Mouse (Mus musculus) kidney, postnatal 0 days (tissue): ENCODE data around the gene Hist2h2ab. TPM values are rescaled to one million over a fixed set of nuclear protein-coding genes. Genes with fewer than 3 reads are reported as not detected.

Experiments used
- ATAC-seq: fragments of 200-750 bp; cut with Nextera tagmentation; replicated peaks from 2 replicates; pipeline ENCODE4 v1.8.0; 2017; ENCODE audit warnings: low read depth, moderate number of reproducible peaks, moderate TSS enrichment, moderate library complexity; ENCODE audit not compliant: low FRiP score
- DNase-seq: peaks from one replicate; pipeline ENCODE4 v3.0.0-alpha.2; 2016; ENCODE audit warnings: low spot score
- H3K27ac ChIP-seq: fragments of 300-500 bp; sonication (generic); 2 replicates; pipeline ENCODE4 v1.5.1; 2014; ENCODE audit warnings: mild to moderate bottlenecking
- H3K27me3 ChIP-seq: fragments of 300-500 bp; sonication (generic); 2 replicates; pipeline ENCODE4 v1.6.1; 2014; ENCODE audit warnings: low read length, mixed read lengths; ENCODE audit not compliant: insufficient read depth
- H3K36me3 ChIP-seq: fragments of 300-500 bp; sonication (generic); 2 replicates; pipeline ENCODE4 v1.6.1; 2014; ENCODE audit warnings: low read length, mixed read lengths; ENCODE audit not compliant: insufficient read depth
- H3K4me1 ChIP-seq: fragments of 300-500 bp; sonication (generic); replicated peaks from 2 replicates; pipeline ENCODE4 v1.6.1; 2014; ENCODE audit warnings: antibody characterized with exemption, low read length, mixed read lengths; ENCODE audit not compliant: insufficient read depth
- H3K4me2 ChIP-seq: fragments of 300-500 bp; sonication (generic); 2 replicates; pipeline ENCODE4 v1.6.1; 2014; ENCODE audit warnings: mild to moderate bottlenecking, low read length, moderate library complexity, mixed read lengths
- H3K4me3 ChIP-seq: fragments of 300-500 bp; sonication (generic); replicated peaks from 2 replicates; pipeline ENCODE4 v1.5.1; 2014; ENCODE audit warnings: low read depth, low read length
- H3K9ac ChIP-seq: fragments of 300-500 bp; sonication (generic); 2 replicates; pipeline ENCODE4 v1.6.1; 2014; ENCODE audit warnings: low read depth, low read length
- H3K9me3 ChIP-seq: fragments of 300-500 bp; sonication (generic); replicated peaks from 2 replicates; pipeline ENCODE4 v1.6.1; 2016; ENCODE audit warnings: low read length, inconsistent platforms, mixed read lengths
- CTCF ChIP-seq: IDR thresholded peaks from 2 replicates; pipeline ENCODE4 v1.5.1; 2016; ENCODE audit warnings: antibody characterized with exemption, low read depth, mild to moderate bottlenecking, moderate library complexity
- whole genome bisulfite sequencing: fragments of 180-500 bp; shearing (Covaris S2); extraction: QIAGEN DNeasy Blood & Tissue Kit; methylation state at CpG from one replicate; pipeline ENCODE4 v1.1.7; 2014; 5-methylcytosine and 5-hydroxymethylcytosine counted together
- polyA plus RNA-seq: library from polyadenylated mRNA; unstranded; fragments of >200 nt; fragmentation: Nextera tagmentation; extraction: Ambion mirVana; gene quantifications from 2 replicates; pipeline ENCODE4 v1.2.1, GENCODE M21; 2015

Hist2h2ab gene
- polyA plus RNA-seq, 1 experiment from 2014 or later, result not detected

DNA sequence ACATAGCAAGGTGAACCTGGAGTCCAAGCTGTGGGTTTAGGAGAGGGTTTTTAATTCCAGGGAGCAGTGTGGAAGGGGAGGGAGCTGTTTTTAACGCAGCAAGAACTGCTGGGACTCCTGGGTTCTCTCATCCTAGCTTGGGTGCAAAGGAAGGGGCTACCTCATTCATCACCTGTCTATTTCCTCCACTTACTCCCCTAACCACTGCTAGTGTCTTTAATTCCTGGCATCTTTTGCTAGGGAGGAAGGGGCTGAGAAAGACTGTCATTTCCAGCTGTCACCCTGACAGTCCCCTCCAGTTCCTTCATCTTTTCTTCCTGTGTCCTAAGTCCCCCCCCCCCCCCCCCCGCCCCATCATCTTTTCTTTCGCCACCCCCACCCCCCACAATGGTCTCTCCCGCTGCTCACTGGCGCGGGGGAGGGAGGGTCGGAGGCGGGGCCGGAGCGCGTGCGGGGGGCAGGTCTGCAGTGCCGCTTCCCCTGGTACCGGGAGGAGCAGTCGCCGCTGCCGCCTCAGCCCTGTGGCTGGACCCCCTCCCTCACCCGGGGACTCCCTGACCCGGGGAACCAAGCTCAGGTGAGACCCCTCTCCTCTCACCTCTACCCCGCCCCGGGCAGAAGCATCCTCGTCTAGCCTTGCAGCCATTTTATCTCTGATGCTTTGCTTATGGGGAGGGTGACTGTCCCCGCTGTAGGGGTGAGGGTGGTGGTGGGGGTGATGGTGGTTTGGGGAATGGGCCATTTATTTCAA, 38.8 kb upstream of the Hist2h2ab start, which contains the start of gene Sv2a:
Gene Sv2a (plus strand): TSS at position 425 of the 751 bp plus-strand sequence.
- peaks cover 15% of the 10 kb centered on the region; the same call in 1 of the 2 replicates for H3K4me1 ChIP-seq
- WGBS, result 2% methylated on average over 18 of the region's 23 CpGs
- H3K4me2 ChIP-seq, result peak within 1 kb of the TSS; percentile 82
- peak within 1 kb of the TSS; percentile 15; the same call in 1 of the 2 replicates for H3K27ac ChIP-seq
- H3K9ac ChIP-seq, result peak within 1 kb of the TSS; percentile 65
- no peak for TF ChIP-seq CTCF
- DNase-seq (peak; percentile 59), ATAC-seq (peak; percentile 57)
- peak within 1 kb of the TSS; percentile 56 for H3K4me3 ChIP-seq
- H3K36me3 ChIP-seq, result peaks cover 20% of the 10 kb centered on the region
- no peaks in the 10 kb centered on the region for H3K9me3 ChIP-seq
- no peaks in the 10 kb centered on the region for H3K27me3 ChIP-seq

DNA sequence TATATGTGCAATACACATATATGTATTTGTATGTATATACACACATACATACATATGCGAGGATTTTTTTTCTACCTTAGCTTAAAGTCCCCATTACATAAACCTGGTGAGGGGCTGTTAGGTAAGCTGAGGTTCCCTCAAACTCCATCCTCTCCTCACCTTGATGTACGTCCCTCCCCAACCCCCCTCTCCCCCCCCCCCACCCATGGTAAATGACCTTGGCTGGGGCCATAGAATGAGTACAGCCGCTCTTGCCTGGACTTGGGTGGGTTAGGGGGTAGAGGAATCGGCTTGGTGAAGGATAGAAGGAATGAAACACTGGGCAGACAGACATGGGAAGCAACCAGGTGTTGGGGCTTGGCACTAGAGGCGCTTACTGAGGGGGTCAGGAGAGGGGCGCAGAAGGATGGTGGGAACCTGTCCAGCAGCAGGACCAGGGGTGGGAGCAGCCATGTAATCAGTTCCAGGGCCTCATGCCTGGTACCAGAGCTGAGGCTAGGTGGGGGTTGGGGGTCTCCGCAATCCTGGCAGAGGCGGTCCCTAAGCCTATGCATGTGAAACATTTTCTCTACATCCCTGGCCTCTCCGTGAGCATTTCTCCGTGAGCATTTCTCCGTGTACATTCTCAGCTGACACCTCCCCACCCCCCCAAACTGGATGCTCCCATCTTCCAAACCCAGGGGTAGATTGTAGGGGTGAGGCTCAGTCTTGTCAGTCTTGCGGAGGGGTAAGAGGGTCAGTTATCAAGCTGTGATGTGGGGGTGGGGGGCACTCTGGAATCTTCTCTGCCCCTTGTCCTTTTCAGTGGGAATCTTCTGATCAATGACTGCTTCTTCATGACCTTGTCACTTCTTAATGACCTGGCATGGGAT, 37.9 kb upstream of the Hist2h2ab start:
- peak overlapping the region; percentile 15; the same call in 1 of the 2 replicates for H3K27ac ChIP-seq

DNA sequence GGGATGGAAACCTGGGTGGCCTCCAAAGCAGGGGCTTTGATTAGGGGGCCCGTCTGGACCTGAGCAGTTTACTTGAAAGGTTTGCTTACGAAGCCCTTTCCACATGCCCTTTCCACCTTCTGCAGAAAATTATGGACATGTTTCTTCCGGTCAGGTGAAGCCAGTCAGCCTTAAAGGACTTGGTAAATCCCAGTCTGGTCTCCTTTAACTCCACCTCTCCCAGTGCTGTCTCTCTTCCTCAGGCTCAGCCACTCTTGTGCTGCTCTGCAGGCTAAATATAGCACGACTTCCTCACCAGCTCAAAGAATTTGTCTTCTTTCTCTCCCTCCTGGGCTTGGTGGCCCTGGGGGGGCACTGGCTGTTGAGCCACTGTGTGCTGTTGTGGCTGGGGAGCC, 37.3 kb upstream of the Hist2h2ab start:
- Histone ChIP-seq H3K9me3 (no peaks in the 10 kb centered on the region), H3K27ac (peak overlapping the region; percentile 15; the same call in 1 of the 2 replicates), H3K36me3 (peaks cover 9% of the 10 kb centered on the region), H3K9ac (no peak overlapping the region), H3K4me3 (no peak overlapping the region), H3K27me3 (no peaks in the 10 kb centered on the region), H3K4me2 (peak overlapping the region; percentile 82), H3K4me1 (peaks cover 15% of the 10 kb centered on the region; the same call in 1 of the 2 replicates)
- peak; percentile 41 for DNase-seq
- TF ChIP-seq CTCF, result no peak
- WGBS, result 12% methylated on average over 4 of the region's 4 CpGs
- no peak for ATAC-seq

More for the DNA sequence above, 37.9 kb upstream of the Hist2h2ab start:
- peak overlapping the region; percentile 42 for H3K9ac ChIP-seq
- peak; percentile 30; the same call in 1 of the 2 replicates for ATAC-seq
- H3K27me3 ChIP-seq, result no peaks in the 10 kb centered on the region
- peaks cover 12% of the 10 kb centered on the region for H3K36me3 ChIP-seq
- H3K4me3 ChIP-seq, result peak overlapping the region; percentile 56
- DNase-seq, result no peak
- peak overlapping the region; percentile 82 for H3K4me2 ChIP-seq
- 37% methylated on average over 12 of the region's 12 CpGs for WGBS
- H3K4me1 ChIP-seq, result peaks cover 15% of the 10 kb centered on the region; the same call in 1 of the 2 replicates
- no peak for TF ChIP-seq CTCF
- H3K9me3 ChIP-seq, result no peaks in the 10 kb centered on the region

DNA sequence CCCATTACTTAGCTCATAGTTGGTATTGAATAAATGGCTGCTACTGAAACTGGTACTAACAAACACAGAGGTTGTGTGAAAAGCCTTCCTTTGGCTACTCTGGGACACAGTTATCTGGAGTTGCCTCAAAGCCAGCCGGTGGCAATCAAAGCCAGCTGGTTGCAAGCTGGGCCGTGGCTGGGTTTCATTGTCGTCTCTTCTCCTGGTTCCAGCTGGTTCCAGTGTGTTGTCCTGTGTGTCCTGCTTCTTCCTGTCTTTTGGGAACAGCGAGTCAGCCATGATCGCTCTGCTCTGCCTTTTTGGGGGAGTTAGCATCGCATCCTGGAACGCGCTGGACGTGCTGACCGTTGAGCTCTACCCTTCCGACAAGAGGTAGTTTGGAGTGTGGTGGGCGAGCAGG, 26.7 kb upstream of the Hist2h2ab start:
- Histone ChIP-seq H3K4me3 (no peak overlapping the region), H3K4me2 (no peak overlapping the region), H3K27me3 (no peaks in the 10 kb centered on the region), H3K27ac (no peak overlapping the region), H3K9ac (no peak overlapping the region), H3K9me3 (no peaks in the 10 kb centered on the region), H3K36me3 (no peaks in the 10 kb centered on the region), H3K4me1 (peaks cover 12% of the 10 kb centered on the region)
- 67% methylated on average over 12 of the region's 12 CpGs for WGBS
- ATAC-seq (no peak), DNase-seq (no peak)
- TF ChIP-seq CTCF, result no peak

DNA sequence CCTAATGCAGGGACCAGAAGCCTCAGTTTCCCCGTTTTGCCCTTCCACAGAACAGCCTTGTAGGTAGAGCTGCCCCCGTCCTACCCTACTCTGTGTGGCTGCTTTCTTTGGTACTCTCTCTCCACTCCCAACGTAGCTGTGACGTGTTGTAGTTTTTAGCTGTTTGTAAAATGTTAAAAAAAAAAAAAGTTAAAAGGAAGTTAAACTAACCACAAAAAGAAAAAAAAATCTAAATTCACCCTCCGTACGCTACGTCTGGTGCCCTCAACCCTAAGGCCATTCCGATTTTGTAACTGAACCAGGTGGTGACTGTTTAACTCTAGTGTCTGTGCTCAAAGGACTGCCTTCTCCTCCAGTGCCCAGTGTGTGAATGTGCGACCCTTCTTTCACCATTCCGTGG, 24.7 kb upstream of the Hist2h2ab start:
- H3K36me3 ChIP-seq, result no peaks in the 10 kb centered on the region
- DNase-seq, result no peak
- H3K4me2 ChIP-seq, result no peak overlapping the region
- WGBS, result 87% methylated on average over 10 of the region's 10 CpGs
- H3K9ac ChIP-seq, result no peak overlapping the region
- H3K4me1 ChIP-seq, result peaks cover 12% of the 10 kb centered on the region
- no peaks in the 10 kb centered on the region for H3K9me3 ChIP-seq
- H3K27ac ChIP-seq, result no peak overlapping the region
- ATAC-seq, result no peak
- no peaks in the 10 kb centered on the region for H3K27me3 ChIP-seq
- H3K4me3 ChIP-seq, result no peak overlapping the region
- no peak for TF ChIP-seq CTCF
